Mouse (Mus musculus): ENCODE data around the gene Erf. TPM values are rescaled to one million over a fixed set of nuclear protein-coding genes. Genes with fewer than 3 reads are reported as not detected.

Gene Erf
- polyA plus RNA-seq, 1 experiment = not detected

DNA sequence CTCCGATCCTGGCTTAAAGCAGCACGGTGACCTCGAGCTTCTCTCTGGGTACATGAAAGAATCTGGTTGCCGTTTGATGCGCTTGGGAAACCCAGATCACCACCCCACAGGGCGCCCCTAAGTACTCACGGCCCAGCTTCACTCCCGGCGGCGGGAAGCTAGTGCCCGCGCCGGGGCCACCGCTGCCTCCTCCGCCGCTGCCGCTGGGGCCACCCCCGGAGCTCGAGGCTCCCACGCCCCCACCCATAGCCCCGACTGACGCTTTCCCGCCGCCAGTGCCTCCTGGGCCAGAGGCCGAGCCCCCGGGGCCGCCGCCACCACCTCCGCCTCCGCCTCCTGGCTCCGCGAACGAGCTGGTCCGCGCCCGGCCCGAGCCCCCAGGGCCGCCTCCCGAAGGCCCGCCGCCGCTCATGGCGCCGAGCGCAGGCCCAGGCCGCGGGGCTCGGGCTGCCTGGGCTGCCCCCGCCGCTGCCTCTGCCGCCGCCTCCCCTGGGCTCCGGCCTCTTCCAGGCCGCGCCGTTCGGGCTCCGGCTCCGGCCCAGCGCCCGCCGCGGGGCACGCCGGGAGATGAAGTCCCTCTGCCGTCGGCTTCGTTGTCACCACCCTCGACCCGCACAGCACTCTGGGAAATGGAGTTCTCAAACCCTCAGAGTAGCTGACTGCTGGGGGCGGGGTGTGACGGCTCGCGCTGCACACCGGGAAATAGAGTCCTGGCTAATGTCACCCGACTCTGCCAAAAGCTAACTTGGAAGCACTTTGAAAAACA, 13.1 kb downstream of the Erf start, which contains the start of gene Gsk3a:
Gene Gsk3a (minus strand): TSS at position 603 of the 766 bp plus-strand sequence.
- H3K27ac ChIP-seq (ENCODE audit: insufficient read depth, low read depth, low read length) = peak within 1 kb of the TSS; percentile 98
- H3K4me3 ChIP-seq (ENCODE audit: insufficient read depth, low read depth, low read length) = peak within 1 kb of the TSS; percentile 87
- H3K4me1 ChIP-seq (ENCODE audit: control insufficient read depth, insufficient read depth, low read length) = peaks cover 13% of the 10 kb centered on the region
- TF ChIP-seq CTCF (IDR thresholded peaks at IDR 0.05; ENCODE audit: insufficient read depth, low read depth, low read length) (no peak), POLR2A (IDR thresholded peaks at IDR 0.05; ENCODE audit: insufficient read depth, low read depth, low read length) (peak; percentile 57)
- under 1% methylated on average over 71 of the region's 76 CpGs for WGBS

DNA sequence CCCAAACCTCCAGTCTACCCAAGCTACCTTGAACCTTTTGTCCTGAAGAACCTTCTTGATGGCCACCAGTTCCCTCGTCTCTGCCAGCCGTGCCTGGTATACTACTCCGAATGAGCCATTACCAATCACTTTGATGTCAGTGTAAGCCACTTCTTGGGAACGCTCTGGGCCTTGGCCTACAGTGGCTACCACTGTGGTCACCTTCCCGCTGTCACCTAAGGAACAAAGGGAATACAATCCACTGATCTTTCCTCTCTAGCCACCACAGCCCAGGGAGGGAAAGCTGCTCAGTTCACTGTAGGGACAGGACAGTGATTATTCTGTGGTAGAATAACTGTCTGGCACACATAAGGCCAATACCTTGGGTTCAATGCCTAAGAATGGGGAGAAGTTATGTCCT, 15.0 kb downstream of the Erf start:
- no peak overlapping the region for H3K27ac ChIP-seq (ENCODE audit: insufficient read depth, low read depth, low read length)
- TF ChIP-seq CTCF (IDR thresholded peaks at IDR 0.05; ENCODE audit: insufficient read depth, low read depth, low read length) (no peak), POLR2A (IDR thresholded peaks at IDR 0.05; ENCODE audit: insufficient read depth, low read depth, low read length) (no peak)
- no peak overlapping the region for H3K4me3 ChIP-seq (ENCODE audit: insufficient read depth, low read depth, low read length)
- peaks cover 5% of the 10 kb centered on the region for H3K4me1 ChIP-seq (ENCODE audit: control insufficient read depth, insufficient read depth, low read length)
- WGBS = 91% methylated on average over 5 of the region's 5 CpGs

DNA sequence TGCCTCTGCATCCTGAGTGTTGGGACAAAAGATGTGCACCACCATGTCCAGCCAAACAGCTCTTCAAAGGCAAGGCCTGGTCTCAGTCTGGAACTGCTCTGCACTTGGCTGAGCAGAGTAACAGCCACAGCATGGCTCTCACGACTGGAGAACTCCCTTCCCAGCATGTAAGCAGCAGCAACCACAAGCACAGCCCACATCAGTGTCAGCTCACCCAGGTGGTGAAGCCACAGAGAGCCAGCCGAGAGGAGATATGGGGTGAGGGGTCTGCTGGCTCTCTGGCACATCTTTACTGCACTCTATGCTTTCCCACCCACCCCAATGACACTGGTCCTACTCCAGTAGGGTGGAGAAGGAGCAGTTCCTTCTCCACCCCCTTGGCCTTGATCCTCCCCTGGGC, 17.5 kb downstream of the Erf start:
- Histone ChIP-seq H3K4me3 (ENCODE audit: insufficient read depth, low read depth, low read length) (no peak overlapping the region), H3K4me1 (ENCODE audit: control insufficient read depth, insufficient read depth, low read length) (peaks cover 3% of the 10 kb centered on the region), H3K27ac (ENCODE audit: insufficient read depth, low read depth, low read length) (no peak overlapping the region)
- TF ChIP-seq CTCF (IDR thresholded peaks at IDR 0.05; ENCODE audit: insufficient read depth, low read depth, low read length) = no peak
- no peak for TF ChIP-seq POLR2A (IDR thresholded peaks at IDR 0.05; ENCODE audit: insufficient read depth, low read depth, low read length)
- whole genome bisulfite sequencing = 50% methylated on average over 2 of the region's 2 CpGs

DNA sequence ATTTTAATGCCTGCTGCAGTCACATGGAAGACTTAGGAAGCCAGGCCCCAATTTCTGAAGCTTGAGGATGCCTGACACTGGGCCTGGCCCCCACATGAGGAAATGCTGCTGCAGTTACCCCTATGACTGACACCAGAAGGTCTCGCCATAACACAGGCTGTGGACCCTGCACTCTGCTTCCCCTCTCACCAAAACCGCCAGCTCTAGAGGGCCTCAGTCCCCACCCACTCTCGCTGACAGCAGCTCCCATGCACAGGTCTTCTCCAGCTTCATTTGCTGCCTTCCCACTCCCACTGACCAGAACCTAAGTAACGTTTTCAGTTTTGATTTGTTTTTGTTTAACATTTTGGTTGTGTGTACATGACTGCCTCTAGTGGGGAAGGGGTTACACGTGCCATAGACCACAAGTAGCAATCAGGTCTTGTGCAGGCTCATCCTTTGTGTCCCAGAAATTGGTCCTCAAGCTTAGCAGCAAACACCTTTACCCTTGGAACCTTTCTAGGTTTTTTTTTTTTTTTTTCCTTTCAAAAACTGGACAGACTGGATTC, 18.4 kb downstream of the Erf start:
- TF ChIP-seq CTCF (IDR thresholded peaks at IDR 0.05; ENCODE audit: insufficient read depth, low read depth, low read length) = no peak
- TF ChIP-seq POLR2A (IDR thresholded peaks at IDR 0.05; ENCODE audit: insufficient read depth, low read depth, low read length) = no peak
- peaks cover 3% of the 10 kb centered on the region for H3K4me1 ChIP-seq (ENCODE audit: control insufficient read depth, insufficient read depth, low read length)
- no peak overlapping the region for H3K27ac ChIP-seq (ENCODE audit: insufficient read depth, low read depth, low read length)
- WGBS = 50% methylated on average over 5 of the region's 5 CpGs
- H3K4me3 ChIP-seq (ENCODE audit: insufficient read depth, low read depth, low read length) = no peak overlapping the region

DNA sequence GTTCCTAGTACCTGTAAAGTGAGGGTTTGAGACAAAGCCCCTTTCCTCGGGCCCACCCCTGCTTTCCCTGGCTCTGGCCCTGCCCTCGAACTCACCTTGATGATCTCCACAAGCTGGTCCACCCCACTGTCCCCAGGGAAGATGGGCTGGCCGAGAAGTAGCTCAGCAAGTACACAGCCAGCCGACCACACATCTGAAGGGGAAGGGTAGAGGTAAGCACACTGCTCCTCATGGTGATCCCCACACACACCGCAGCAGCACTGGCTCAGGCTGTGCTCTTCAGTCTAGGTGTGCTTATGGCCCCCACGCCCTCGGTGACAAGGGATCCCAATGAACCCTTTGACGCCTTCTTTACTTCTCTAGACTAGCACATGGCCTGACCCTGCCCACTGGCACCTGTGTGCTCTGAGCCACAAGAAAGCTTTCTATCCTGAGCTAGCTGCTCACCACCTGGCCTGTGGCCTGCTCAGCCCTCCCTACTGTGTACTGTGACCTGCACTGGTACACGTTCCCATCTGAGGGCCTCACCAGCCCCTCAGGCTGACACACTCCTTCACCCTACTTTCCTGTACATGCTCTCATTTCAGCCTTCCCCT, 19.8 kb downstream of the Erf start:
- TF ChIP-seq CTCF (IDR thresholded peaks at IDR 0.05; ENCODE audit: insufficient read depth, low read depth, low read length) (no peak), POLR2A (IDR thresholded peaks at IDR 0.05; ENCODE audit: insufficient read depth, low read depth, low read length) (no peak)
- WGBS = 80% methylated on average over 9 of the region's 9 CpGs

DNA sequence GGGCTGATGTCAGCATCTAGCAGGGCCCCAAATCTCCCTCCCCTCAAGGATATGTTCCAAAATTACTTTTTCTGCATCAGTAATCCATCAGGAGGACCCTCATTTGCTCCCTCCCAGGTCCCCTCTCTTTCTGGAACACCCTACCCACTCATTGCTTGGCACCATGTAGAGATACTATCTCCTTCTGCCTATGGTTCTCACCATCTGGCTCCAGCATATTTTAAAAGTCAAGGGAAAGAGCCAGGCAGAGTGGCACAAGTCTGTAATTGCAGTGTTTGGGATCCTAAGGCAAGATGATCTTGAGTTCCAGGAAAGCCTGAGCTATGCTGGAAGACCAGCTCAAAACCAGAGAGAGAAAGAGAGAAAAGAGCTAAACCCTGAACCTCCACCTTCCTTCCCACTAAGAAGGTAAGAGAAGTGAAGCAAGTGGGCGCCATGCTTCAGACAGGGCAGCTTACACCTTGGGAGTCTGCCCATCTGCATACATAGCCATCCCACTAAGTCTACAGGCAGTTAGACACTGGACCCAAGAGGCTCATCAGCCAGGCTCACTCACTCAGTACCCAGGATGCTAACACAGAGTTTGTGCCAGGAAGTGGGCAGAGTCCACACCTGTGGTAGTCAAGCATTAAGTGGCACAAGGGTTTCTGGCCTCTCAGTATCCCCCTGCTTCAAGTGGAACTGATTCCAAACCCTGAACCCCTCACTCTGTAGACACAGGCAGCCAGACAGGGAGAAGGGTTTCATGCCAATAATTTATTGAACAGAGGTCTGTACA, 22.8 kb downstream of the Erf start:
- no peak for TF ChIP-seq POLR2A (IDR thresholded peaks at IDR 0.05; ENCODE audit: insufficient read depth, low read depth, low read length)
- no peak for TF ChIP-seq CTCF (IDR thresholded peaks at IDR 0.05; ENCODE audit: insufficient read depth, low read depth, low read length)
- H3K4me1 ChIP-seq (ENCODE audit: control insufficient read depth, insufficient read depth, low read length) = 0 out of 2 replicates have a peak, but pooled peaks cover 3% of the 10 kb centered on the region
- 81% methylated on average over 1 of the region's 1 CpGs for WGBS
- no peak overlapping the region for H3K4me3 ChIP-seq (ENCODE audit: insufficient read depth, low read depth, low read length)
- H3K27ac ChIP-seq (ENCODE audit: insufficient read depth, low read depth, low read length) = no peak overlapping the region

More for the DNA sequence above, 19.8 kb downstream of the Erf start:
- Histone ChIP-seq H3K4me3 (ENCODE audit: insufficient read depth, low read depth, low read length) (no peak overlapping the region), H3K4me1 (ENCODE audit: control insufficient read depth, insufficient read depth, low read length) (peaks cover 3% of the 10 kb centered on the region), H3K27ac (ENCODE audit: insufficient read depth, low read depth, low read length) (no peak overlapping the region)

DNA sequence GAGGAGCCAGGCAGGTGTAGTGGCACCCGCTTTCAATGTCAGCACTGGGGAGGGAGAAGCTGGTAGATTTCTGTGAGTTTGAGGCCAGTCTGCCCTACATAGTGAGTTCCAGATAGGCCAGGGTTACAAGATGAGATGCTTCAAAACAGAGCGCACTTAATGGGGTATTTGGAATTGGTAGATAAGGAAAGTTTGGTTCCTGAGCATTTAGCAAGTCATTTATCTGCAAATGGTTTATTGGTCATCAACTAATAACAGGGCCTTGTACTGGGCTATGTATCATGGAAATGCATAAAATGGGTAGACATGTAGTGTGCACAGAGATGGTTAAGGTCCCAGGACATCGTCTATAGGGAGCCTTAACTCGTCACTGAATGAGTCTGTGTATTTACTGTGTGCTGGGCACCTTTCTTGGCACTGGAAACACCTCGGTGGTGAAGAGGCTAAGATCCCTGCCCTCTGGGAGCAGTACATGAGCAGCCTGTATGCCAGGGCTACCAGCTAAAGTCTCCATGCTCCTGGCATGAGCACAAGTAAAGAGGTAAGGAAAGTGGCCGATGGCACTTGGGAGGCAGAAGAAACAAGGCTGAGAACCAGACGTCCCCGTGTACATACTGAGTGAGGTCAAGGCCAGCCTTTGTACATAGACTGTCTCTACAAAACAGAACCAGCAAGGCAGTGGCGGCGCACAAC, 28.1 kb downstream of the Erf start:
- Histone ChIP-seq H3K4me3 (ENCODE audit: insufficient read depth, low read depth, low read length) (no peak overlapping the region), H3K4me1 (ENCODE audit: control insufficient read depth, insufficient read depth, low read length) (peaks cover 17% of the 10 kb centered on the region), H3K27ac (ENCODE audit: insufficient read depth, low read depth, low read length) (no peak overlapping the region)
- TF ChIP-seq CTCF (IDR thresholded peaks at IDR 0.05; ENCODE audit: insufficient read depth, low read depth, low read length) (no peak), POLR2A (IDR thresholded peaks at IDR 0.05; ENCODE audit: insufficient read depth, low read depth, low read length) (no peak)
- WGBS = 79% methylated on average over 10 of the region's 10 CpGs

Measured in olfactory bulb, adult 2 months (tissue).